Mouse (Mus musculus) mature B cell (primary cell): ENCODE measurements around the gene Id1.

Experiments used
- in situ Hi-C: fragments of 300-500 bp; cut with MboI; formaldehyde crosslinking; loops from 2 replicates; pipeline ENCODE4 v1.14.3; 2019

Id1 gene

GRCm38 (mm10) chr2:152736090-152736601 lies at the start of gene Id1:
TSS of gene Id1 (plus strand) at chr2:152736251.
- in situ Hi-C loops: no loop called here

- in situ Hi-C loops: no loop called here
These were observed 49.7 kb upstream of the Id1 start for GRCm38 (mm10) chr2:152686399-152686798.

GRCm38 (mm10) chr2:152686806-152687267 lies 49.2 kb upstream of the Id1 start, which contains the start of gene Mcts2:
TSS of gene Mcts2 (plus strand) at chr2:152687035.
- in situ Hi-C loops: no loop called here

GRCm38 (mm10) chr2:152691564-152692217 lies 44.4 kb upstream of the Id1 start:
- in situ Hi-C loops: no loop called here

GRCm38 (mm10) chr2:152693233-152693632 lies 42.8 kb upstream of the Id1 start:
- in situ Hi-C loops: no loop called here

GRCm38 (mm10) chr2:152693735-152694134 lies 42.3 kb upstream of the Id1 start:
- in situ Hi-C loops: no loop called here

GRCm38 (mm10) chr2:152694708-152695107 lies 41.3 kb upstream of the Id1 start:
- in situ Hi-C loops: no loop called here

GRCm38 (mm10) chr2:152696016-152696415 lies 40.0 kb upstream of the Id1 start:
- in situ Hi-C loops: no loop called here

GRCm38 (mm10) chr2:152696476-152697164 lies 39.4 kb upstream of the Id1 start:
- in situ Hi-C loops: no loop called here

- in situ Hi-C loops: loop anchor here (5.0 kb wide), 1 partner anchor 132 kb away; the partner anchor contains the start of gene Bcl2l1
These were observed 35.9 kb upstream of the Id1 start for GRCm38 (mm10) chr2:152700138-152700537.

- in situ Hi-C loops: loop anchor here (5.0 kb wide), 1 partner anchor 132 kb away; the partner anchor contains the start of gene Bcl2l1
These were observed 35.3 kb upstream of the Id1 start for GRCm38 (mm10) chr2:152700725-152701124.

- in situ Hi-C loops: loop anchor here (5.0 kb wide), 1 partner anchor 129 kb away; the partner anchor contains the start of gene Bcl2l1
These were observed 32.3 kb upstream of the Id1 start for GRCm38 (mm10) chr2:152703596-152704255.

- in situ Hi-C loops: loop anchor here (5.0 kb wide), 1 partner anchor 128 kb away; the partner anchor contains the start of gene Bcl2l1
These were observed 31.8 kb upstream of the Id1 start for GRCm38 (mm10) chr2:152704256-152704605.

- in situ Hi-C loops: loop anchor here (5.0 kb wide), 1 partner anchor 127 kb away; the partner anchor contains the start of gene Bcl2l1
These were observed 31.2 kb upstream of the Id1 start for GRCm38 (mm10) chr2:152704811-152705370.

GRCm38 (mm10) chr2:152705993-152706571 lies 30.0 kb upstream of the Id1 start:
- in situ Hi-C loops: no loop called here

GRCm38 (mm10) chr2:152707186-152707585 lies 28.9 kb upstream of the Id1 start:
- in situ Hi-C loops: no loop called here

- in situ Hi-C loops: no loop called here
These were observed 28.4 kb upstream of the Id1 start for GRCm38 (mm10) chr2:152707627-152708026.

- in situ Hi-C loops: no loop called here
These were observed 27.0 kb upstream of the Id1 start for GRCm38 (mm10) chr2:152709066-152709465.

GRCm38 (mm10) chr2:152716241-152716772 lies 19.7 kb upstream of the Id1 start:
- in situ Hi-C loops: no loop called here

GRCm38 (mm10) chr2:152717652-152718051 lies 18.4 kb upstream of the Id1 start:
- in situ Hi-C loops: no loop called here

GRCm38 (mm10) chr2:152718076-152718475 lies 18.0 kb upstream of the Id1 start:
- in situ Hi-C loops: no loop called here
